Mouse (Mus musculus) hematopoietic multipotent progenitor cell, adult 10-12 weeks (in vitro differentiated cells): ENCODE measurements around the gene Fbxw13. TPM values are rescaled to one million over a fixed set of nuclear protein-coding genes. Genes with fewer than 3 reads are reported as not detected.

Source experiments
- polyA plus RNA-seq: library from polyadenylated mRNA; stranded (reverse); fragments of >175 nt; gene quantifications from 2 replicates; pipeline ENCODE4 v1.2.3, GENCODE M21; 2012; ENCODE audit warnings: low replicate concordance

Gene Fbxw13
- 0.08 and 0.41 TPM in 2 replicates for polyA plus RNA-seq

DNA sequence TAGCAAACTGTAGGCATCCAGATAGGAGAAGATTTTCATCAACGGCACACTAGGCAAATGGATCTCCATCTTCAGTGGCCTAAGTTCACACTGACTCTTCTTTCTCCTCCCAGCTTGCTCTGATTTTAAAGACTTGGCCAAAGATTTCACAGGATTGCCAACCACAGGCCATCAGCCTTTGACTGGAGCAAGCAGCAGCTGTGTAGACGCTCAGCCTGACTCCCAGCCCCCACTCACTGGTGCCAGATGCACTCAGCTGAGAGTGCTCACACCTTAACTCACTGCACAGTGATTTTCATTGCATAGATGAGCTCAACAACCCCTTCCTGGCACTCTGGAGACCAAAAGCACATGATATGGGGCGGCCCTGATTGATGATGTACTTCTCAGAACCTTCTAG, at the start of gene Fbxw13:
TSS of gene Fbxw13 (minus strand) at position 101 of the 400 bp plus-strand sequence.

DNA sequence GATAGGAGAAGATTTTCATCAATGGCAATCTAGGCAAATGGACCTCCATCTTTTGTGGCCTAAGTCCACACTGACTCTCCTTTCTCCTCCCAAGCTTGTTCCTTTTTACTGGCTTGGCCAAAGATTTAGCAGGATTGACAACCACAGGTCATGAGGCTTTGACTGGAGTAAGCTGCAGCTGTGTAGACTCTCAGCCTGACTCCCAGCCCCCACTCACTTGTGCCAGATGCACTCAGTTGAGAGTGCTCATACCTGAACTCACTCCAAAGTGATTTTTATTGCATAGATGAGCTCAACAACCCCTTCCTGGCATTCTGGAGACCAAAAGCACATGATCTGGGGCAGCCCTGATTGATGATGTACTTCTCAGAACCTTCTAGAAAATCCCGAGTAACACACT, 38.9 kb upstream of the Fbxw13 start, which contains the start of gene Fbxw20:
TSS of gene Fbxw20 (minus strand) at position 101 of the 400 bp plus-strand sequence.

DNA sequence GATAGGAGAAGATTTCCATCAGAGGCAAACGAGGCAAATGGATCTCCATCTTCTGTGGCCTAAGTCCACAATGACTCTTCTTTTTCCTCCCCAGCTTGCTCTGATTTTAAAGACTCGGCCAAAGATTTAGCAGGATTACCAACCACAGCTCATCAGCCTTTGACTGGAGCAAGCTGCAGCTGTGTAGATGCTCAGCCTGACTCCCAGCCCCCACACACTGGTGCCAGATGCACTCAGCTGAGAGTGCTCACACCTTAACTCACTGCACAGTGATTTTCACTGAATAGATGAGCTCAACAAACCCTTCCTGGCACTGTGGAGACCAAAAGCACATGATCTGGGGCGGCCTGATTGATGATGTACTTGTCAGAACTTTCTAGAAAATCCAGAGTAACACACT, 33.8 kb downstream of the Fbxw13 start, which contains the start of gene Fbxw21:
TSS of gene Fbxw21 (minus strand) at position 101 of the 400 bp plus-strand sequence.

Other genes starting within 250 kb of the Fbxw13 start
- 1.7 and 2.2 TPM in 2 replicates for gene Col7a1, start 242.4 kb downstream of the Fbxw13 start, polyA plus RNA-seq
- gene Ucn2, start 210.0 kb downstream of the Fbxw13 start, polyA plus RNA-seq: not detected in 2 replicates
- 7.4 and 9.8 TPM in 2 replicates for gene Pfkfb4, start 204.2 kb downstream of the Fbxw13 start, polyA plus RNA-seq
- gene Shisa5, start 157.4 kb downstream of the Fbxw13 start, polyA plus RNA-seq: 8,045 and 8,374 TPM in 2 replicates
- gene Trex1, start 136.2 kb downstream of the Fbxw13 start, polyA plus RNA-seq: 33.0 and 72.5 TPM in 2 replicates
- 5.7 and 7.8 TPM in 2 replicates for gene Atrip, start 121.9 kb downstream of the Fbxw13 start, polyA plus RNA-seq
- 3.9 and 5.3 TPM in 2 replicates for gene Ccdc51, start 113.5 kb downstream of the Fbxw13 start, polyA plus RNA-seq
- 162 and 298 TPM in 2 replicates for gene Tma7, start 113.4 kb downstream of the Fbxw13 start, polyA plus RNA-seq
- gene Plxnb1, start 100.6 kb downstream of the Fbxw13 start, polyA plus RNA-seq: 0.72 and 1.0 TPM in 2 replicates
- gene Fbxw21, start 33.9 kb downstream of the Fbxw13 start, polyA plus RNA-seq: not detected in 2 replicates
- not detected in 2 replicates for gene Fbxw20, start 38.8 kb upstream of the Fbxw13 start, polyA plus RNA-seq
- not detected in 2 replicates for gene Fbxw14, start 91.7 kb upstream of the Fbxw13 start, polyA plus RNA-seq
- gene Fbxw28, start 143.7 kb upstream of the Fbxw13 start, polyA plus RNA-seq: not detected in 2 replicates
- gene Fbxw22, start 208.3 kb upstream of the Fbxw13 start, polyA plus RNA-seq: not detected in 2 replicates